Mouse (Mus musculus) adrenal gland, postnatal 4 days (tissue): ENCODE data around the gene Ccdc58. TPM values are rescaled to one million over a fixed set of nuclear protein-coding genes. Genes with fewer than 3 reads are reported as not detected.
"Not testable (repeated sequence)": the region's sequence is repeated elsewhere in the genome, so short reads cannot be mapped to it uniquely, and the experiment has no call there.

Experiments
- DNase-seq, 2 experiments: peaks; one replicate each; pipeline ENCODE4 v3.0.0; 2021 to 2022; ENCODE audit warnings: low spot score in 2 of 2, mixed read lengths in 2 of 2
- total RNA-seq, 2 experiments: library from RNA; stranded (reverse); gene quantifications; 2 replicates each; pipeline ENCODE4 v1.2.3; 2021

Gene Ccdc58
- total RNA-seq, 2 experiments from 2014 or later: 67.8 to 69.9 TPM

- DNase-seq: no peak
These were observed 1.0 kb downstream of the Ccdc58 start for GRCm38 (mm10) chr16:36072410-36073011.

DNA sequence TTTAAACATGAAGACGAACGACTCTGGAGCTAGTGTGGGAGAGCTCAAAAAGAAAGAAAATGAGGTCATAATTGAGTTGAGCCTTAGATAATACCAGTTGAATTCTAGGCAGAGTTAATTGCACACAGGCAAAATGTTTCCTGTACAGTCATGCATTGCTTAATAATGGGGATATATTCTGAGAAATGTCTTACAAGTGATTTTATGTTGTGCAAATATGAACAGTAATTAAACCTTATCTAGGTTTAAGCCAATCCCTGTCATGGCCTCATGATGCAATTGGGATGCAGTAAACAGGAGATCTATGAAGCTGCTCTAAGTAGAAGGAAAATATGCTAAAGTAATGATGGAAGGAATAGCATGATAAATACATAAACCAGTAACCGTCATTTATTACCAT is 3.3 kb downstream of the Ccdc58 start:
- DNase-seq: no peak

GRCm38 (mm10) chr16:36079916-36080315 is 8.4 kb downstream of the Ccdc58 start:
- DNase-seq: no peak

- DNase-seq: no peak
These were observed 16.4 kb downstream of the Ccdc58 start for GRCm38 (mm10) chr16:36087846-36088245.

DNA sequence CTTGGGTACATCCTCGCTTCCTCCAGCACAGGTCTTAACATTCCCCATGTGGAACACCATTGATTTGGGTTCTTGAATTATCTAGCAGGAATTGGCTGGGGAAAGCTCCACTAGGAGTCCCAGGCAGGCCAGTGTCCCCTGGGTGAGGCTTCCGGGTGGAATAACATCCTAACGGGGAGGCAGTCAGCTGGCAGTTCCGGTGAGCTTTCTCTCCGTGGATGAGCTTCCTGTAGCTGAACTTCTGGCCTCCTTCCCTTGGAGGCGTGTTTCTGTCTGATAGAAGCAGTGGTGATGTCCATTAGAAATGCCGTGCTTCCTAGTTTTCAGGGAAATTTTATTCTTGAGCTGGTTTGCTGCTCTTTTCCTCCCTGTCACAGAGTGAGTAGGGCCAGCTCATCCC is 17.6 kb downstream of the Ccdc58 start:
- DNase-seq: no peak

- no peak for DNase-seq
These were observed 18.5 kb downstream of the Ccdc58 start for GRCm38 (mm10) chr16:36089850-36090616.

DNA sequence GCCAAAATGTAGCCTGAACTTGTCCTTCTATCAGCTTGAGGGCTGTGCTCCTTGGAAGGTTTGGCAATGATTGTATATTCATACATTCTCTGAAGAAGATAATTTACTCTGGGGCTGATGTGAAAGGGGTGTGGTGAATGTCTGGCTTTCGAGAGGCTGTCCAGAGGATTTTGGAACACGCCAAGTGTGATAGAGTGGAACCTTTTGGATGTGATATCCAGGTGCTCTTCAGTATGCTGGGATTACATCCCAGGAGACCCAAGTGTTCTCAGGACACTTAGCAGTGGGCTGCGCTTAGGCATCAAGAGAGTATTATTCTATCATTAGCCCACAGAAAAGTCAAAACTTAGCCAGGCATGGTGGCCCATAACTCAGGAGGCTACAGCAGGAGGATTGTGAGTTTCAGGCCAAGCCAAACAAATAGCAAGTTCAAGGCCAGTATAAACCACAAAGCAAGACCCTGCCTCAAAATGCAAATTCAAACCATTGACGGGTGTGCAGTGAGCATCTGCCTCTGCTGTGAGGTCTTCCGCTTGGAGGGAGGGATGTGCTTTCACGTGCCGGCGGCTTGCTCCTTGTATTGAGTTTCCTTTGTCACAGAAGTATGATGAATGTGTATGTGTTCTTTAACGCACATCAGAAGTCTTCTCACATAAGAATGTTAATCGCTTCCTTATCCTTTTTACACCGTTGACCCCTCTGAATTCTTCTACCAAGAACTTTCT is 19.5 kb downstream of the Ccdc58 start:
- no peak for DNase-seq

DNA sequence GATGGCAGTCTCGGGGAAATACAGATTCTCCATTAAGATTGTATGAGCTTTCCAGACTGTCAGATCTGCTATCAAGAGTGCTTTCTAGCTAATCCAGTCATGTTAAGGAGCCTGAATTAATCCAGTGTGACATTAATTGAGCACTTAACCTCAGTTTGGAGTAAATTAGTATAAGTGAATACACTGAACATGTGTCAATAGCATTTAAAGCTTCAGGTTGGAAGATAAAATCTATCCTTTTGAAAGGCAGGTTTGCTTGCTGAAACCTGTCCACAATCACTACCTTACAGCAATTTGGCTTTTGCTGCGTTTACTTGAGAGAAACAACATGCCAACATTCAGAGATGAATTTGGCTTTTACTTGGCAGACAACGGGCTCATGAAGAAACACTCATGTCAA is 22.6 kb downstream of the Ccdc58 start:
- DNase-seq: no peak

DNA sequence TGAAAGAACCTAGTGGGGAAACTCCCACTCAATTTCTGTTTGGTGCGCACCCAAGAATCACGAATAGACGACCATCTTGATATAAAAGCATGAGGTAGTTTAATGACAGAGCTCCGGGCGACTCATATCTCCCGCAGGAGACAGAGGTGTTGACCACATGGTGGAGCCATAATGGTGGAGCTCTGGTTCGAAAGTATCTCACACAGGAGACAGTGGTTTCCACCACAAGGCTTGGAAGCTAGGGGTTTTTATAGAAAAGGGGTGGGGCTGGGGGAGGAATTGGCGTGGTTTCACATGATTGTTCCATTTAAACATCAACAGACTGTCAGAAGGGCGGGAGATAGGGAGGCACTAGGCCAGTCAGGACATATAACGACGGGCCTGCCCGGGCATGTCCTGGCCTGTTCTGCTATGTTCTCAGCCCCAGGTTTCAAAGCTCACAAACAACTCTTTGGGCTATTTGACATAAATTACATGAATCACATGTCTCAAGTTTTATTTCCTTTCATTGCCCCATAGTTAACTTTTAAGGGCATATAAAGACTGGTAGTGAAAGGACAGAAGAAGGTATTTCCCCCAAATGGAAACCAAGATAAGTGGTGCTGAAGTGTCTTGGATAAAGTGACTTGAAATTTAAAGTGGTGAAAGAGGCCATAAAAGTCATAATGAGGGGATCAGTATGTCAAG is 26.5 kb downstream of the Ccdc58 start:
- not testable (repeated sequence) for DNase-seq

- no peak for DNase-seq
These were observed 30.0 kb downstream of the Ccdc58 start for GRCm38 (mm10) chr16:36101526-36101925.

DNA sequence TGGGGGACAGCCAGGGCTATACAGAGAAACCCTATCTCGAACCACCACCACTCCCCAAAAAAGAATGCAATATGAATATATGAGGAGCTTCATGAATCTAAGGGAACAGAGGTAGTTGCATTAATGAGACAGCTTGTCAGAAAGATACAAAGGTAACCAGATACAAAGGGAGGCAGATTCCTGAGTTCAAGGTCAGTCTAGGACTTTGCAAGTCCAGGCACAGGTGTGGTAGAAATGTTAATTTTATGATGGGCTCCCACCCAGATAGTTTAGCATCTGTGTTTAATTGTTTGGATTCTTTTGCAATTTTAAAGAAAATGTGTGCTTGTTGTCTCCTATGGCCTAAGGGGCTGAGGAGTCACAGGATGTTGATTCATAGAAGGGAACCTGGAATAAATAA is 30.7 kb downstream of the Ccdc58 start:
- DNase-seq: no peak

GRCm38 (mm10) chr16:36111486-36111885 is 40.0 kb downstream of the Ccdc58 start:
- not testable (repeated sequence) for DNase-seq

DNA sequence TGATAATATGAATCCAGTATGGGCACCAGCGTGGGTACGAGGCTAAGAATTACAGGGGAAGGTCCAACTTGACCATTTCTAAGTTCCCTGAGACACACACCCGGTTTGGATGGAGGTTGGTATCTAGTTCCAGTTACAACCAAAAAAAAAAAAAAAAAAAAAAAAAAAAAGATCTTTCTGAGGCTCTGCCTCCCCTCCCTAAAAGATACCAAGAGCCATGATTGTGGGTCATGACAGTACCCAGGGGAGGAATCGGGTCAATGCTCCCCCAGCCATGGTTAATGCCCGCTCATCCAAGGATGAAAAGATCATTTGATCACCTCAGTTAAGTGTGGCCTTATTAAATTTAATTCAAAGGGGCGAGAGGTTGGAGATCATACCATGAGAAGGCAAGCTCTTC is 44.3 kb downstream of the Ccdc58 start:
- not testable (repeated sequence) for DNase-seq

- DNase-seq: no peak
These were observed 56.6 kb downstream of the Ccdc58 start for GRCm38 (mm10) chr16:36128092-36128491.

- no peak for DNase-seq
These were observed 59.7 kb downstream of the Ccdc58 start, which contains the start of gene Csta1 for GRCm38 (mm10) chr16:36131141-36131540. TSS of gene Csta1 (minus strand) at chr16:36131241.

DNA sequence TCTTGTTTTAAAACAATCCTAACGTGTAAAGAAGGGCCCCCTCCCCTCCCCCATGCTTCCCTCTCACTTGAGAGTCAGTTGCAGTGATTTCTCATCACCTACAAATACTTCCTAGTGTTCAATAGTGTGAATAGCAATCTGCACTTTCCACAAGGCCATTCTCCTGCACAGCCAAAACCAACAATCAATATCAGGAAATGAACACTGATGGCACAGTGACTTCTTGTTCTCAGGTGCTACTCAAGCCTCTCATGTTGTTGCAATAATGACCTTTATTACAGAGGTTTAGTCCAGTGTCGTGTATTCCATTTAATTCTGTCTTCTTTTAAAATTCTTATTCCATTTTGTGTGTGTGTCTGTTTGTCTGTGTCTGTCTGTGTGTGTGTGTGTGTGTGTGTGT is 66.7 kb downstream of the Ccdc58 start:
- no peak for DNase-seq

Other genes with a start within 250 kb of the Ccdc58 start
- 10 to 100 TPM; 10.8 to 11.1 TPM for gene Parp14, start 200.1 kb upstream of the Ccdc58 start, total RNA-seq
- gene Parp9, start 133.2 kb upstream of the Ccdc58 start, total RNA-seq: 10 to 100 TPM; 17.7 to 18.4 TPM
- gene Dtx3l, start 132.5 kb upstream of the Ccdc58 start, total RNA-seq: 10 to 100 TPM in 1 of 2 experiments, 1 to 10 TPM in 1; 9.4 to 12.4 TPM
- gene Kpna1, start 92.9 kb upstream of the Ccdc58 start, total RNA-seq: 10 to 100 TPM; 49.9 to 58.6 TPM
- gene Wdr5b, start 30.5 kb upstream of the Ccdc58 start, total RNA-seq: 1 to 10 TPM; 7.4 to 9.3 TPM
- 100 to 1,000 TPM; 142 to 143 TPM for gene Fam162a, start 91 bp upstream of the Ccdc58 start, total RNA-seq
- gene Csta1, start 59.6 kb downstream of the Ccdc58 start, total RNA-seq: not detected
- 10 to 100 TPM; 14.2 to 44.8 TPM for gene Stfa2l1, start 85.1 kb downstream of the Ccdc58 start, total RNA-seq
- gene Gm5483, start 112.5 kb downstream of the Ccdc58 start, total RNA-seq: 10 to 100 TPM; 18.3 to 52.8 TPM
- gene Gm5416, start 138.7 kb downstream of the Ccdc58 start, total RNA-seq: not detected
- gene 2010005H15Rik, start 149.8 kb downstream of the Ccdc58 start, total RNA-seq: 1 to 10 TPM; 1.6 to 9.7 TPM
- gene Stfa1, start 205.3 kb downstream of the Ccdc58 start, total RNA-seq: 10 to 100 TPM; 28.2 to 83.6 TPM